Mouse (Mus musculus) MEL (cell line): ENCODE measurements around the gene Tgm3. TPM values are rescaled to one million over a fixed set of nuclear protein-coding genes. Genes with fewer than 3 reads are reported as not detected.

Experiments used
- DNase-seq: peaks from one replicate; pipeline ENCODE4 v3.0.0; 2011; ENCODE audit warnings: low read depth, low spot score
- H3K27ac ChIP-seq: 2 replicates; pipeline ENCODE4 v1.5.1; 2012; ENCODE audit warnings: low read depth, mild to moderate bottlenecking, control low read depth, low read length, moderate library complexity; ENCODE audit not compliant: control insufficient read depth
- H3K27me3 ChIP-seq, 2 experiments: fragments of 150-350 bp in 1 of 2; sonication (generic) in 1 of 2; 2 replicates each; pipeline ENCODE4 v1.6.1; 2012; ENCODE audit warnings: low read length in 2 of 2, mild to moderate bottlenecking in 2 of 2, improper control_type of control experiment in 1 of 2, moderate library complexity in 1 of 2; ENCODE audit not compliant: insufficient read depth in 2 of 2, control insufficient read depth in 1 of 2
- H3K36me3 ChIP-seq, 2 experiments: 2 replicates each; pipeline ENCODE4 v1.6.1; 2012 to 2014; ENCODE audit warnings: low read length in 2 of 2, improper control_type of control experiment in 1 of 2, inconsistent platforms in 1 of 2, mild to moderate bottlenecking in 1 of 2; ENCODE audit not compliant: insufficient read depth in 2 of 2, control insufficient read depth in 1 of 2
- H3K4me1 ChIP-seq, 2 experiments: fragments of 150-350 bp in 1 of 2; sonication (generic) in 1 of 2; 2 replicates each; pipeline ENCODE4 v1.6.1; 2012; ENCODE audit warnings: low read length in 2 of 2, improper control_type of control experiment in 1 of 2, mild to moderate bottlenecking in 1 of 2; ENCODE audit not compliant: insufficient read depth in 2 of 2, control insufficient read depth in 1 of 2
- H3K4me3 ChIP-seq, 2 experiments: fragments of 150-350 bp in 1 of 2; sonication (generic) in 1 of 2; 2 replicates each; pipeline ENCODE4 v1.5.1; 2012; ENCODE audit warnings: low read depth in 2 of 2, low read length in 2 of 2, mild to moderate bottlenecking in 2 of 2, moderate library complexity in 2 of 2, control low read depth in 1 of 2, improper control_type of control experiment in 1 of 2; ENCODE audit not compliant: control insufficient read depth in 1 of 2, insufficient read depth in 1 of 2
- H3K79me2 ChIP-seq: 2 replicates; pipeline ENCODE4 v1.6.1; 2012; ENCODE audit warnings: mild to moderate bottlenecking, low read length, moderate library complexity; ENCODE audit not compliant: control insufficient read depth, poor library complexity, insufficient read depth
- H3K9ac ChIP-seq: 2 replicates; pipeline ENCODE4 v1.6.1; 2012; ENCODE audit warnings: low read depth, mild to moderate bottlenecking, control low read depth, low read length, moderate library complexity; ENCODE audit not compliant: control insufficient read depth, poor library complexity, severe bottlenecking
- H3K9me3 ChIP-seq: fragments of 150-350 bp; sonication (generic); replicated peaks from 2 replicates; pipeline ENCODE4 v1.6.1; 2012; ENCODE audit warnings: mild to moderate bottlenecking, low read length, improper control_type of control experiment, moderate library complexity; ENCODE audit not compliant: insufficient read depth
- CHD1 ChIP-seq: IDR thresholded peaks from 2 replicates; pipeline ENCODE4 v1.6.1; 2012; ENCODE audit warnings: low read depth, mild to moderate bottlenecking, inconsistent platforms, low read length, improper control_type of control experiment
- CHD2 ChIP-seq: IDR thresholded peaks from 2 replicates; pipeline ENCODE4 v1.6.1; 2011; ENCODE audit warnings: low read length, improper control_type of control experiment
- CTCF ChIP-seq, 3 experiments: IDR thresholded peaks in 2 of 3; conservative IDR thresholded peaks in 1 of 3; 2 replicates each; pipeline ENCODE4 v1.5.1; 2011 to 2012; ENCODE audit warnings: low read length in 3 of 3, low read depth in 2 of 3, mild to moderate bottlenecking in 2 of 3, improper control_type of control experiment in 1 of 3, inconsistent platforms in 1 of 3, mixed read lengths in 1 of 3, moderate library complexity in 1 of 3; ENCODE audit not compliant: control insufficient read depth in 1 of 3, insufficient read depth in 1 of 3, poor library complexity in 1 of 3, severe bottlenecking in 1 of 3
- E2F4 ChIP-seq: IDR thresholded peaks from 2 replicates; pipeline ENCODE4 v1.6.1; 2011; ENCODE audit warnings: low read depth, low read length, improper control_type of control experiment, borderline replicate concordance
- ELF1 ChIP-seq: IDR thresholded peaks from 2 replicates; pipeline ENCODE4 v1.6.1; 2014; ENCODE audit warnings: low read depth, mild to moderate bottlenecking, inconsistent platforms, low read length, improper control_type of control experiment, moderate library complexity
- EP300 ChIP-seq, 2 experiments: IDR thresholded peaks; 2 replicates each; pipeline ENCODE4 v1.6.1; 2011; ENCODE audit warnings: improper control_type of control experiment in 2 of 2, low read length in 2 of 2, low read depth in 1 of 2, mild to moderate bottlenecking in 1 of 2
- MAX ChIP-seq: IDR thresholded peaks from 2 replicates; pipeline ENCODE4 v1.6.1; 2011; ENCODE audit warnings: low read length, improper control_type of control experiment
- MEF2A ChIP-seq: IDR thresholded peaks from 2 replicates; pipeline ENCODE4 v1.6.1; 2014; ENCODE audit warnings: low read depth, mild to moderate bottlenecking, inconsistent platforms, low read length, improper control_type of control experiment; ENCODE audit not compliant: poor library complexity, insufficient replicate concordance, severe bottlenecking; ENCODE audit errors: extremely low read depth
- MYC ChIP-seq: IDR thresholded peaks from 2 replicates; pipeline ENCODE4 v1.6.1; 2011; ENCODE audit warnings: low read depth, mild to moderate bottlenecking, low read length, improper control_type of control experiment, moderate library complexity
- POLR2A ChIP-seq, 2 experiments: IDR thresholded peaks; 2 replicates each; pipeline ENCODE4 v1.6.1; 2011 to 2012; ENCODE audit warnings: low read length in 2 of 2, mild to moderate bottlenecking in 2 of 2, control low read depth in 1 of 2, improper control_type of control experiment in 1 of 2, low read depth in 1 of 2, moderate library complexity in 1 of 2; ENCODE audit not compliant: control insufficient read depth in 1 of 2, insufficient read depth in 1 of 2, poor library complexity in 1 of 2
- RAD21 ChIP-seq: IDR thresholded peaks from 2 replicates; pipeline ENCODE4 v1.6.1; 2011; ENCODE audit warnings: mild to moderate bottlenecking, low read depth, low read length, improper control_type of control experiment
- SIN3A ChIP-seq: IDR thresholded peaks from 2 replicates; pipeline ENCODE4 v1.6.1; 2012; ENCODE audit warnings: low read length, improper control_type of control experiment, inconsistent platforms
- SMC3 ChIP-seq: IDR thresholded peaks from 2 replicates; pipeline ENCODE4 v1.6.1; 2011; ENCODE audit warnings: low read depth, low read length, improper control_type of control experiment
- ZC3H11A ChIP-seq: IDR thresholded peaks from 2 replicates; pipeline ENCODE4 v1.6.1; 2012; ENCODE audit warnings: low read depth, mild to moderate bottlenecking, inconsistent platforms, low read length, improper control_type of control experiment
- ZKSCAN1 ChIP-seq: IDR thresholded peaks from 2 replicates; pipeline ENCODE4 v1.6.1; 2012; ENCODE audit warnings: low read depth, mild to moderate bottlenecking, inconsistent platforms, low read length, improper control_type of control experiment, moderate library complexity
- ZMIZ1 ChIP-seq: IDR thresholded peaks from 2 replicates; pipeline ENCODE4 v1.6.1; 2012; ENCODE audit warnings: low read depth, mild to moderate bottlenecking, inconsistent platforms, low read length, improper control_type of control experiment, moderate library complexity
- ZNF384 ChIP-seq: IDR thresholded peaks from 2 replicates; pipeline ENCODE4 v1.6.1; 2012; ENCODE audit warnings: low read depth, mild to moderate bottlenecking, inconsistent platforms, low read length, improper control_type of control experiment
- polyA plus RNA-seq, 2 experiments: library from polyadenylated mRNA; stranded (reverse) in 1 of 2; unstranded in 1 of 2; fragments of >175 nt in 1 of 2; fragments of >200 nt in 1 of 2; gene quantifications; 2 replicates each; pipeline versions ENCODE4 v1.2.1 to v1.2.4; 2012; ENCODE audit warnings: low replicate concordance in 2 of 2, low read depth in 1 of 2; ENCODE audit not compliant: insufficient read length in 2 of 2, insufficient read depth in 1 of 2, missing spikeins in 1 of 2
- total RNA-seq: library from RNA; depleted of rRNA; stranded (reverse); fragments of 300-350 nt; gene quantifications from 2 replicates; pipeline ENCODE4 v1.2.3, GENCODE M21; 2012; rRNA removed

Gene Tgm3
- total and polyA plus RNA-seq, 3 experiments, result not detected

GRCm38 (mm10) chr2:130068228-130068627 lies 56.1 kb downstream of the Tgm3 start:
- no peak overlapping the region for H3K27ac ChIP-seq
- DNase-seq, result peak; percentile 43
- H3K4me3 ChIP-seq, result no peak overlapping the region
- H3K27me3 ChIP-seq, result no peaks in the 10 kb centered on the region; a peak in 1 of 4 replicates
- H3K36me3 ChIP-seq, result no peaks in the 10 kb centered on the region
- no peak overlapping the region for H3K9ac ChIP-seq
- H3K9me3 ChIP-seq, result no peaks in the 10 kb centered on the region
- TF ChIP-seq SMC3, result peak; percentile 89
- TF ChIP-seq ZKSCAN1, result no peak
- peak; percentile 30 to 75 (median 45); a peak in 5 of 6 replicates for TF ChIP-seq CTCF (IDR thresholded peaks at IDR 0.05 in 2 of 3, conservative IDR thresholded peaks at IDR 0.05 in 1 of 3; ENCODE audit: control insufficient read depth in 1 of 3, insufficient read depth in 1 of 3, low read depth in 2 of 3, low read length in 3 of 3, poor library complexity in 1 of 3, severe bottlenecking in 1 of 3)
- peak; percentile 67 for TF ChIP-seq ZC3H11A
- peak; percentile 73 for TF ChIP-seq RAD21
- no peaks in the 10 kb centered on the region for H3K79me2 ChIP-seq
- no peaks in the 10 kb centered on the region for H3K4me1 ChIP-seq

DNA sequence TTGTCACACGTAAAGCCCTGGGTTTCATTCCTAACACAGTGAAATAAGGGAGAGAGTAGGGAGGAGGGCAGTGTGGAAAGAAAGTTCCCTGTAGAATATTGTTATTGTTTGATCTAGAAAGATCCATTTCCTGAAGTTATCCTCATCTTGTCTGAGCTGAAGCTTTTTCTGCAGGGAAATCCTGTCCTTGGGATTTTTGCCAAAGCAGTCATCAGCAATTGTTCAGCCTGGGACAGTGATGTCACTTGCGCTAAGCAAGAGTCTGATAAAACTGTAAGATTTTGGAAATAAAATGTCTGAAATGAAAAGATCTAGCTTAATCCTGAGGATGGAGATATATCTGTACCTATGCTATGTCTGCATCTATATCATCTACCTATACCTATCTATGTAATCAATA lies 58.2 kb downstream of the Tgm3 start:
- H3K9ac ChIP-seq, result no peak overlapping the region
- no peaks in the 10 kb centered on the region for H3K79me2 ChIP-seq
- no peaks in the 10 kb centered on the region; a peak in 1 of 4 replicates for H3K27me3 ChIP-seq
- H3K36me3 ChIP-seq, result no peaks in the 10 kb centered on the region
- H3K4me1 ChIP-seq, result no peaks in the 10 kb centered on the region
- no peak overlapping the region for H3K27ac ChIP-seq
- DNase-seq, result no peak
- H3K4me3 ChIP-seq, result no peak overlapping the region
- TF ChIP-seq CHD1 (no peak), MAX (no peak), POLR2A (IDR thresholded peaks at IDR 0.05; ENCODE audit: control insufficient read depth in 1 of 2, insufficient read depth in 1 of 2, low read depth in 1 of 2, low read length in 2 of 2, poor library complexity in 1 of 2) (no peak), EP300 (IDR thresholded peaks at IDR 0.05; ENCODE audit: low read depth in 1 of 2, low read length in 2 of 2) (no peak), MEF2A (no peak), CHD2 (no peak), SIN3A (no peak), ZNF384 (no peak), MYC (no peak), ZMIZ1 (no peak), E2F4 (no peak), ELF1 (no peak)
- no peaks in the 10 kb centered on the region for H3K9me3 ChIP-seq

Other genes with a start within 250 kb of the Tgm3 start
- gene Stk35, start 211.8 kb upstream of the Tgm3 start, total RNA-seq, result 7.6 and 8.7 TPM in 2 replicates
- 10 to 100 TPM; 26.6 to 28.6 TPM for gene Stk35, start 211.8 kb upstream of the Tgm3 start, polyA plus RNA-seq
- gene Tgm6, start 100.1 kb downstream of the Tgm3 start, total RNA-seq, result not detected in 2 replicates
- gene Tgm6, start 100.1 kb downstream of the Tgm3 start, polyA plus RNA-seq, result not detected
- 738 and 810 TPM in 2 replicates for gene Snrpb, start 167.1 kb downstream of the Tgm3 start, total RNA-seq
- 1,000 to 10,000 TPM in 1 of 2 experiments, 100 to 1,000 TPM in 1; 590 to 1,572 TPM for gene Snrpb, start 167.1 kb downstream of the Tgm3 start, polyA plus RNA-seq
- not detected in 2 replicates for gene Tmc2, start 182.8 kb downstream of the Tgm3 start, total RNA-seq
- not detected for gene Tmc2, start 182.8 kb downstream of the Tgm3 start, polyA plus RNA-seq